Mouse (Mus musculus): Measurements from ENCODE around the gene Herc1.
"Not testable (repeated sequence)": the region's sequence is repeated elsewhere in the genome, so short reads cannot be mapped to it uniquely, and the experiment has no call there.

Herc1 gene

DNA sequence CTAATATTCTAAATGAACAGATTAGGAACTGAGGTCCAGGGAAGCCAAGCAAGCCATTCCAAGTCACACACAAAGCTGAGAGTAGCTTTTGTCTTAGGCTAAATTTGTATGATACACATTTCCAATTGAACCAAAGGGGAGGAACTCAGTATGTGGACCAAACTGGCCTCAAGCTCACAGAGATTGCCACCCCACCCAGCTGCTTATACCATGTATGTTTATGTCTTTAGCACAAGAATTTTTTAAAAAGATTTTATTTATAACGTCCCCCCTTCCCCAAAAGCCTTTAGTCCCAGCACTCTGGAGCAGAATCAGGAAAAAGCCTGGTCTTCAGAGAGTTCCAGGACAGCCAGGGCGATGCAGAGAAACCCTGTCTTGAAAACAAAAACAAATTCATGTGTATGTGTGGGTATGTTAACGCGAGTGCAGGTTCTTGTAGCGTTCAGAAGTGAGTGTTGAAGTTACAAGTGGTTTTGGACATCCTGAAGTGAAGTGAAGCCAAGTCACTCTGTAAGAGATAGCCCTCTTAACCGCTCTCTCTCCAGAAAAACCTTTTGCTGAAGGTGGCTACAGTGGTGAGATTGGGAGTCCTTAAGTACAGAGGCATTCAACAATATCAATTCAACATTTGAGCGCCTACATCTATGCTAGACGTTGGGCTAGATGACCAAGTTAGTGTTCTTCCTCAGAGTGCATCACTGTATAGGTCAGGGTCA lies 948 bp upstream of the Herc1 start:
- in situ Hi-C loops (cut with MseI, MboI): no loop called here

DNA sequence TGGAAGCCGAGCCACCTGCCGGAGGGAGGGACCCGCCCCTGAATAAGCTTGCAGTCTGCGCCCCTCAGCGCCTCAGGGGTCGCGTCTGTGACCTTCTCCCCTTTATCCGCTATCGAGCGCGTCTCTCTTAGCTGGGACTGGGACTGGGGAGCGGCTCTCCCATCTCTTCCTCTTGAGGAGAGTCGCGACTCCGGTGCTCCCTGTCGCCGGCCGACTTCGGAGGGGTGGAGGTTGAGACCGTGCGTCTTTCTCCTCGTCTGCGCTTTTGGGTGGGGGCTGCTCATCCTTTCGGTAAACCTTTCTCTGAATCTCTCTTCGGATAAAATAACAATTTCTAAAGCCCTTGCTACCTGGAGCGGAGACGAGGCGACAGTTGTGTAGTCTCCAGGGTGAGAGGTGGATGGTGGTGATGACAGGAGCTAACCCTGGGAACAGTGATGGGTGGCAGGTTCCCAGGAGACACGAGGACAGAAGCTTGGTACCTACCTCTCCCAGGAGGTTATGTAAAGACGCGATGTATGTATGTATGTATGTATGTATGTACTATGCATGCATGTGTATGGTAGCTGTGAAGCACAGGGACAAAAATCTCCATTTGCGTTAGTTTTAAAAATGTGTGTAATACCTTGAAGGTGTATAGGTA lies 659 bp downstream of the Herc1 start:
- in situ Hi-C loops (cut with MseI, MboI): no loop called here

DNA sequence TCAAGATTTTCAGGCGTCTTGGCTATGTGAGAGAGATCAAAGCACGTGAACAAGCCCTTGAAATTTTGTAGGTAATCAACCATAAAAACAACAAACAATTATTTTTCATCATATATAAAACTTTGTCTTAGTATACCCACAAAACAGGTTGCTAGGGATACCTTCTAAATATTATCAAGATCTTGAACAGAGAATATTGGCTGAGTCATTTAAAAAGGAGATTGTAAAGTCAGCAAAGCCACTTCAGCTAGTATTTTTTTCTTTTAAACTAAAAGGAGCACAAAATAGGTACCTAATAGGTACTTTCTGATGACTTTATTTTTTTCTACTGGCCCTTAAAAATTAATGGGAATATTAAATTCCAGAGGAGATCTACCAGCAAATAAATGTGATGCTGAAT lies 2.5 kb downstream of the Herc1 start:
- in situ Hi-C loops (cut with MseI, MboI): no loop called here

DNA sequence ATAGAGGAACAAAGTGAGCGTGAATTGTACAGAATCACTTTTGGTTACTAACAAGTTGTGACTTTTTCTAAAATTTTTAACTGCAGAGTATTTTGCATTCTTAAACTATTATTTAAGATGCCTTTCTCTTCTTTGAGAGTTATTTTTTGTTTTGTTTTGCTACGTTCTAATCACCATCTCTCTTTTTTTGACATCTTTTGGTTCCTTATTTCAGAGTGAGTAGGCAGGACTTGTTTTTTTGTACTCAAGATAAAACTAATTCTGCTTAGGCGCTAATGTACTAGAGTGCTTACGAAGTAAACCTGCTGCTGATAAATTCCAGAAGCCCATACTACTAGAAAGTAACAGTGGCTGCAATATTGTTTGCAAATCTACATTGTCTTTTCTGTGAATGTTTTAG lies 8.9 kb downstream of the Herc1 start:
- in situ Hi-C loops (cut with MseI, MboI): no loop called here

DNA sequence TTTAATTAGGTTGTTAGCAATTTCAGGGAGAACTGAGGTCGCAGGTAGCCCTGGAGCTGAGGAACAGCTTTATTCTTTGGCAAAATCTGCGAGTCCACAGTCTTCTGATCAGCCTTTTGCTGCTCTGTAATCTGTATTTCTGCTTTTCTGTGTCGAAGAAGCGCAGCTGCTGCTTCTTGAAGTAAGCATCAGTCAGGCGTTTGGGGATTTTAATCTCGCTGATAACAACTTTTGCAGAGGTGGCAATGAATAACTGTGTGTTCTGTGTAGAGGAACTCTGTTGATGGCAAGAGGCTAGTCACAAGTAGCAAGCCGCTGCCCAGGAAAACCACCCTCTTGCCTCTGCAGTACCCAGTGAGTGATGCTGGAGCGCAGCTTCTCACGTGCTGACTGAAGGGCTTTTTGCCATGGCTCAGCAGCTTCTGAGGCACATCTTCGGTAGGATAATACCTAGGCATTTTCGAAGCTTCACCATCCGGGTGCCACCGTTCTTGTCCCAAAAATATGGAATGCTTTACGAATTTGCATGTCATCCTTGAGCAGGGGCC lies 10.0 kb downstream of the Herc1 start:
- in situ Hi-C loops (cut with MseI, MboI): no loop called here

DNA sequence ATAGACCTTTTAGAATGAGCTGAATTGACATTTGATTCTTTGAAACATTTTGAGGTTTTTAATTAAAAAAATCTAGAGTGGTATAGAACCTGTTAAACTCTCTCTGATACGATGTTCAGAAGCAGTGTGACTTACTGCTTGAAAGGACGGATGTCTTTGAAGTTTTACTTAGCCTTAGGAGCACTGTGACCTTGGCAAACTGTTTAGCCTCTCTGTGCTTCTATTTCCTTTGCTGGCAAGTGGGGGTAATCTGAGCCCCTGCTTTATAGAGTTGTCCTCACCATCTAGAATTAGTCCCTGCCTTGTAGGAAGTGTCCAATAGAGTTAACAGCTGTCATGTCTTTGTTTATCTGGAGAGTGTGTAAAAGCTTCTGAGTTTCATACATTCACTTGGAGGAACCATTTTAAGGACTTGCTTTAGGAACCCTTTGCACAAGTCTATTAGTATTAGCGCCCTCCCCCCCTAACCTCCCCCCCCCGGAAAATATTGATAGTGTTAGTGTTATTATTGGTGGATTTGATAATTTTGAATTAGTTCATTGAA lies 18.7 kb downstream of the Herc1 start:
- in situ Hi-C loops (cut with MseI, MboI): no loop called here

DNA sequence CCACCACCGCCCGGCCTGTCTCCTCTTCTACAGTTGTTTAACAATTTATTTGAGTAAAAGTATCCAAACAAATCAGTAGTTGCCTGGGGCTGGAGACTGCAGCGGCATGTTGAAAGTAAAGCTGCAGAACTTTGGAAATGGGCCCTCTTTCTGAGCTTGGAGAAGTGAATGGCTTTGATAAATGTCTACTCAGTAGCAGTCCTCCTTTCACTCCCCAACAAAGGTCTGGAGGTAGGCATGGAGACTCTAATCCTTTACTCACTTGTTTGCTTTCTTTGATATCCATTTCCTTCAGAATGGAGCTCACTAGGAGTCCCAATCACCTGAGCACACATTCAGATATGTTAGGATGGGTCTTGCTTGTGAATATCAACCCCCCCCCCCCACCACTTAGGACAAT lies 20.1 kb downstream of the Herc1 start:
- in situ Hi-C loops (cut with MseI, MboI): loop anchor here in 1 of 2 experiments (10.0 kb wide), 1 partner anchor 86 kb away; no protein-coding TSS in a partner anchor

DNA sequence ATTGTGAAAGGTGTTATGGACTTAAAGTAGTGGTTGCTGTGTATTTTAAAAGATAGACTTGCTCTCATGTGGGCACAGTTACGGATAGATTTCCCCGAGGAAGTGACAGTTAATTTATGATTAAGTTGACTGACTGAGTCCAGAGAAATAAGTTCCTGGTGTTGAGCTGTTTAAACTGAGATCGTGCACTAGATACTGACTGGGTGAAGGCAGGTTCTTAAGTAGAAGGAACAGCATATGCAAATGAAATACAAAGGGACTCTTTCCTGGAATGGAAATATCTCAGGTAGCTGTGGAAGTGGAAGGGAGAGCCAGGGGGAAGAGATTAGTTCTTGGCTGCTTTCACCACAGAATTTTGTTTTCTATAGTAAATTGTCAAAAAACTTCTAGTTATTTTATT lies 20.6 kb downstream of the Herc1 start:
- in situ Hi-C loops (cut with MseI, MboI): loop anchor here in 1 of 2 experiments (10.0 kb wide), 1 partner anchor 86 kb away; no protein-coding TSS in a partner anchor

DNA sequence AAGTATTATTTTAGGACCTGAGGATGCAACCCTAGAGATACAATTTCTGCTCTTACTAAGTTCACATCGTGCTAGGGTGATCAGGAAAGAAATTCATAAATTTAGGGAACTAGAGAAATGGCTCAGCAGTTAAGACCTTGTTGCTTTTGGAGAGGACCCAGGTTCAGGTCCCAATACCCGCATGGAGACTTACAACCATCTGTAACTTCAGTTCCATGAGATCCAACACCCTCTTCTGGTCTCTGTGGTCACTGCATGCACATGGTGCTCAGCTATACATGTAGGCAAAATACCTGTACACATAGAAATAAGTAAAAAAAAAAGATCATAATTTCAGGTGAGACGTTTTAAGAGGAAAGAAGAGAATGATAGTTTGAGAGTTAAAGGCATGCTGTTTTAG lies 23.2 kb downstream of the Herc1 start:
- in situ Hi-C loops (cut with MseI, MboI): loop anchor here in 1 of 2 experiments (10.0 kb wide), 1 partner anchor 89 kb away; no protein-coding TSS in a partner anchor

DNA sequence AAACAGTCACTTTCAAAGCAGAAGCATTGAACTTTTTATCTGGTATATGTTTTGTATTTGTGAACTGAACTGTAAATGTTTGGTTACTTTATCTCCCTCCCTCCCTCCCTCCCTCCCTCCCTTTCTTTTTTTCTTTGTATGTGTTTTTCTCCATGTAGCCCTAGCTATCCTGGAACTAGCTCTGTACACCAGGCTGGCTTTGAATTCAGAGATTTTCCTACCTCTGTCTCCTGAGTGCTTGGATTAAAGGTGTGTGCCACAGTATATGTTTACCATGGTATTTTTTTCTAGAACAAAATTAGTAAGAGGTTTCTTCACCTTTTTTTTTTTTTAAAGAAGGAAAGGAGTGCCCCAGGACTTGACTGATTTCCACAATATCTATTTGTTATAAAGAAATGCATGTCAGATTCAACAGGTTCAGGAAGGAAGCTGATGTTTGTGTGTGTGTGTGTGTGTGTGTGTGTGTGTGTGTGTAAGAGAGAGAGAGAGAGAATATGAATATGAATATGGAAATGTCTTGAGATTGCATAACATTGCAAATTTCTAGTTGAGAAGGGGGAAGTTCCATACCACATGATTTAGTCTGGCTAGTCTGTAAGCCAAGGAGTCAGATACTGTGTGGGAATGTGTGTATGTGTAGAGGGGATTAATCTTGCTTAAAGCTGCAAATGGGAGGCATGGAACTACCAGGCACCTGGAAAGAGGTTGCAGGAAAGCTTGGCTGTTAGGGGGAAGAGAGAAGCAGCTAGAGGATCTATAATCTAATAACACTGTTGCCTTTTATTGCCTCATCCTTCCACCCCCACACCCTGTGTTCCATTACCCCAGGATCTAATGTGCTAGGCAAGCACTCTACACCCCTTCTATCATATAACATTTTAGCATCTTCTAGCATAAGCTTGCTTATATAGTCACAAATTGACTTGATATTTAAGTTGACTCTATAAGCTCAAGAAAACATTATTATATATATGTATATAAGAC lies 24.5 kb downstream of the Herc1 start:
- in situ Hi-C loops (cut with MseI, MboI): loop anchor here in 1 of 2 experiments (10.0 kb wide), 1 partner anchor 90 kb away; no protein-coding TSS in a partner anchor

DNA sequence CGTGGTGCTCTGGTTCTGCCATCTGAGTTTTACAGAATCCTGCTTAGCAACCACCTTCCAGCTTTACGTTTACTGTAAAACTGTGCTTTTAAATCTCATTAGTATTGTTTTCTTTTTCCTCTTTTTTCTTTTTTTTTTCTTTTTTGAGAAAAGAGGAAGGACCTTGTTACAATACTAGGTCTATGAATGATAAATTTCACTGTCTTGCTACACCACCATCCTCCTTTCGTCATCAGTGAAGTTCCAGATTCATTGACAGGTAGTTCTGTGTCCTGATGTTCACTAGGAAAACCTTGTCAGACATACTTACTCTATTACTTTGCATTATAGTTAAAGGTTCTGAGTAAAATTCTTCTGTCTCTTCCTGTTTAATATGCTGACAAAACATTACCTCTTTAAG lies 33.2 kb downstream of the Herc1 start:
- in situ Hi-C loops (cut with MseI, MboI): no loop called here

DNA sequence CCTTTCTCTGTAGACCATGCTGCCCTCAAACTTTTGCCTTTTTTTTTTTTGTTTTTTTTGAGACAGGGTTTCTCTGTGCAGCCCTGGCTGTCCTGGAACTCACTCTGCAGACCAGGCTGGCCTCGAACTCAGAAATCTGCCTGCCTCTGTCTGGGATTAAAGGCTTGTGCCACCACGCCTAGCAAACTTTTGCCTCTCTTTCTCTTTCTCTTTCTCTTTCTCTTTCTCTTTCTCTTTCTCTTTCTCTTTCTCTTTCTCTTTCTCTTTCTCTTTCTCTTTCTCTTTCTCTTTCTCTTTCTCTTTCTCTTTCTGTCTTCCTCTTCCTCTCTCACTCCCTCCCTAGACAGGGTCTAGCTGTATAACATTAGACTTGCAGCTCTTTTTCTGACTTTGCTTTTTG lies 40.1 kb downstream of the Herc1 start:
- in situ Hi-C loops (cut with MseI, MboI): not testable (repeated sequence)

DNA sequence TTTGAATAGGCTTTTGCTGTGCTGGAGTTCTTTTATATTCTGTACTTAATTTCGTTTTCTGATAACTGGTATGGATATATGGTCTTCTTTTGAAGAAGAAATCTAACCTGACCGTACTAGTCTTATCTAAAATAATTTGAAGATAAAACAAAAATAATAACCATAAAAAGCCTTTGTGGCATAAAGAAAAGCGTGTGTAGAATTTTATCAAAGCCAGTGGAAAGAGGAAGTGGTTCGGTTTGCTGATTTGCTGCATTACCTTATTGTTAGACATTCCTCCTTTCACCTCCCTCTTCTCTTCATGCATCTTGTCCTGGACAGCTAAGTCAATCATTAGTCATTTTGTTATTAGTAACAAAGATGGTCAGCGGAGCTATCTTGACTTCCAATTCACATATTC lies 43.1 kb downstream of the Herc1 start:
- in situ Hi-C loops (cut with MseI, MboI): no loop called here

DNA sequence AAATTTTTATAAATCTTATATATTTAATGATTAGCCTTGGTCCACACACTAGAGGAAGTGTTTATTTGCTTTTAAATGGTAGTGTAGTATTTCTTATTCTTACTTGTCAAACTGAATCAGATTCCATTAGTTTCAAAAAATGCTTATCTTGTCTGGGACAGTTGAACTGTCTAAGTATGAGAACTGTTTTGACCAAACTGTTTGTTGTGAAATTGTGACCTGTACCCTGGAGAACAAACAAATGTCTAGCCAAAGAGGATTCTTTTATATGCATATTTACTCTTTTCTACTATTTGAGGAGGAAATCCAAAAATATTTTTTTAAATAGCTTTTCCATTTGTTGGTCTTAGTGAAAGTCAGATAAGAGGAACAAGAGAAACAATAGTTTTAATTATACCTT lies 73.2 kb downstream of the Herc1 start:
- in situ Hi-C loops (cut with MseI, MboI): no loop called here

DNA sequence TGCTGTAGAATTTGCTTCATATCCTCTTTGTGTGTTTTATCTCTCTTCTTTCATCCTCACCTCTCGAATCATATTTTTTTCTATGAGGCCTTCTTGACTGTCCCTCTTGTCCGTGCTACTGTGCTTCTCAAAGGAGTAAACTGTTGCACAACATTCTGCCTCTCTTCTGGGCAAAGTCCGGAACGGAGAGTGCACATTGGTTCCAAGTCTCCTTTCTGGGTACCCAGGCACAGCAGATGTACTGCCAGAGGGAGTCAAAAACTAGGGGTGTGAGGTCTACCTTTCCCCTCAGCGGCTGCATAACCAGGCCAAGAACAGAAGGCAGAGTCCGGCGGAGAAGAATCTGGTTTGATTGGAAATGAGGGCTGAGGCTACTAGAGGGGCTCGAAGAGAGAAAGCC lies 89.8 kb downstream of the Herc1 start:
- in situ Hi-C loops (cut with MseI, MboI): no loop called here

DNA sequence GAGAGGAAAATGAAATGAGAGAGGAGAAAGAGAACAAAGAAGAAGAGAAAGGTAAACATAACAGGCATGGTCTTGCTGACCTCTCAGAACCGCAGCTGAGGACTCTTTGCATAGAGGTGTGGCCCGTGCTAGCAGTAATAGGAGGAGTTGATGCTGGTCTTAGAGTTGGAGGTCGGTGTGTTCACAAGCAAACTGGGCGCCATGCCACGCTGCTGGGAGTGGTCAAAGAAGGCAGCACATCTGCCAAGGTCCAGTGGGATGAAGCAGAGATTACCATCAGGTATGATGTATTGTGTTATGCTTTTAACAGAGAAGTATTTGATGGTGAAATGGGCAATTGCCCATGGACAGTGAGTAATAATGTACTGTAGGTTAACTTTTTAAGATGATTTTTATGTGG lies 98.0 kb downstream of the Herc1 start:
- in situ Hi-C loops (cut with MseI, MboI): no loop called here

DNA sequence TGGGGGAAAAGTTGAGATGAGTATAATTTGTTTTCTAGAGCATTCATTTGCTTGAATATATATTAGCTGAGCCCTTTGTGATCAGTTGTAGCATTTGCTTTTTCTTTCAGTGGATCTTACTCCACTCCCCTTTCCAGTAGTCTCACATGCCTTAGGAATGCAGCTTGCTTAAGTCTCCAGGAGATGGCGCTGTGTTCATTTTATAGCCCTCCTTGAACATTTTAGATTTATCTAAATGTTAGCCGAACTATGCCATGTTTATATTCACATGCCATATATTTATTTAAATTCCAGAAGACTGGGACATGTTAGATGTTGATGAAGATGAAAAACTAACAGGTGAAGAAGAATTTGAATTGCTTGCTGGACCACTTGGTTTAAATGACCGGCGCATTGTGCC lies 114.8 kb downstream of the Herc1 start:
- in situ Hi-C loops (cut with MseI, MboI): no loop called here

DNA sequence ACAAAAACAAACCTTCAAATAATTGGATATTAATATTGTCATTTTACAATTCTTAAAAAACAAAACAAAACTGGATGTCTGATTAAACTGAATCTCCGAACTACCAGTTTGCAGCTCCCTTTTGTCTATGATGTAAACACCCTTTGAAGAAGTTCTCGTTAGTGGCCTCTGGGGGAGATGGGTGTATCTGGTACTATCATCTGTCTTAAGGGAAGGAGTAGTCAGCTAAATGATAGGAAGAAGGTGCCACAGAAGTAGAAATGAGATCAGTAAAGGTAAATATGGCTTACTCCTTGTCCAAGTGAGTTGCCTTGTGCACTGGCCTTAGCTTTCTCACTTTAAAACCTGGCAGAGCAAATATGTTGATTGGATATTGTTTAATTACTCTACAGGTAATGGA lies 127.5 kb downstream of the Herc1 start:
- in situ Hi-C loops (cut with MseI, MboI): no loop called here

DNA sequence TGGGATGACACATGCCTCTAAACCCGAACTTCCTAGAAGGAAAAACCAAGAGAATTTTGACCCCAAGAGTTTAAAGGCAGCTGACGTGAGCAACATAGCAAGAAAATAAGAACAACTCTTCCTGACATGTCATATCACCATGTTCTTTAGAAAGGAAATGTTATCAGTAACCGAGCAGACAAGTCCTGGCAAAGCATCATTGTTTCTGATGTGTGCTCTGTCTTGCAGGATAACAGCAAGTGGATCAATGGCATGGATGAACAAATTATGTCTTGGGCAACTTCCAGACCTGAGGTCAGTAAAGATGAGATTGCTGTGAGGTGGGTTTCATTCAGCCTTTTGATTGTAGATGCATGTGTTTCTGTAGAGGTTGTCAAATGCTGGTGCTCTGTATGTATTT lies 133.2 kb downstream of the Herc1 start:
- in situ Hi-C loops (cut with MseI, MboI): no loop called here

DNA sequence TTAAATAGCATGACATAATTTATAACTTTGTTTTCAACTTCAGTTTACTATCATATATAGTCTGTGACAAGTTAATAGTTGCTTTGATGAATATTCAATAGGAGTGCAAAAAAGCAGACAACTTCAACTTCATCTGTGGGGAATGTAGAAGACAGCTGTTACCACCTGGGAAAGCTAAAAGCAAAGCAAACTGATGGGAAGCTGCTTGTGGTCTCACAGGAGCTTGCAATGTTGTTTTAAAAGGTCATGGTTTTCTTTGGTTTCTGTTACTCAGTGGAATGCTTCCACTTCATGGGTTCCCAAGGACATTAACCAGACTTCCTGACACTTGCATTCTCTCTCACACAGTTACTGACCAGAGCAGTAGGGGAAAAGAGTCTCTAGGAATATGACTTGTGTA lies 138.5 kb downstream of the Herc1 start:
- in situ Hi-C loops (cut with MseI, MboI): no loop called here

DNA sequence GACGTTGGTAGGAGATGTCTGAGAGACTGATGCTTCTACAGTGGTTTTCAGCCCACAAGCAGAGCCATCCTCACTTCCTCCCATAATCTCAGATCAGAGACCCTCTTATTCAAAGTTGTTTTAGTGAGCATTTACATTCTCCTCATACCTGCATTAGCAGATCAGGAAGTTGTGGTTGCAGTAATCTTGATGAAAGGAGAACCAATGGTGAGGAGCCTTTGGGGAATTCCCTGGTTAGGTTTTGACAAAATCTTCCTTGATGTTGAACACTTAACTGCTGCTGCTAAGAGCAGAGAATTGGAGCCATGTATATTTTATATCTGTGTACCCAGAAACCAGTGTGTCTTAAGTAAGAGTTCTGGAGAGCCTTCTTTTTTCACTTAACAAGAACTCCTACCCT lies 142.1 kb downstream of the Herc1 start:
- in situ Hi-C loops (cut with MseI, MboI): no loop called here

DNA sequence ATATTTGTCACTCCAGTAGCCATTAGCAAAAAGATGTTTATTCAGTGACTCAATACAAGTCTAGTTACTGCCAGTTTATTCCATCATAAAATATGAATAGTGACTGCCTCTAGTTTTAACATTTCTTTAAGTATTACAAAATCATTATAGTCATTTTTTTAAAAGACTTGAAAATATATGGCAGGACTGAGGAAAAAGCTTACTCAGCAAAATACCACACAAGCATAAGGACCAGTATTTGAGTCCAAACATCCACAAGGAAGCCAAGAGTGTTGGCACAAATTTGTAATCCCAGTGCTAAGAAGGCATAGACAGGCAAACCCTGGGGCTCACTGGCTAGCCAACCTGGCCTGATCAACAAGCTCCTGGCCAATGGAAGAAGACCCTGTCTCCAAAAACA lies 143.7 kb downstream of the Herc1 start:
- in situ Hi-C loops (cut with MseI, MboI): no loop called here

All from mouse trophoblast stem cell (cell line).